Comparison of ENCODE assay signal across 18 mouse cellular contexts in genomic region chrX:139634758-139635157, GRCm38 (mm10). TPM values are rescaled to one million over a fixed set of nuclear protein-coding genes. Genes with fewer than 3 reads are reported as not detected.
DNase-seq lines count a peak whose midpoint lies in the region; ATAC-seq and TF ChIP-seq lines count a peak whose summit lies in the region.
"Had no signal": no experiment of that assay in that cellular context is flagged by ENCODE, and none has a peak within 500 bp of the region (broad histone marks: within the 10 kb centered on the region; RNA-seq: fewer than 3 reads in every experiment).

No protein-coding gene starts in this region.

- no peak overlapping the region for H3K4me3 ChIP-seq in intestine, embryonic 16.5 days (ENCODE audit: low read length)
- H3K4me3 ChIP-seq in small intestine, adult 2 months (ENCODE audit: low read depth, low read length): no peak overlapping the region
- no peak overlapping the region for H3K4me3 ChIP-seq in heart, adult 2 months
- H3K4me3 ChIP-seq: embryonic facial prominence, embryonic 10.5 days; embryonic facial prominence, embryonic 12.5 days; forebrain, embryonic 13.5 days; forebrain, embryonic 15.5 days had no signal

- intact Hi-C loops in heart, adult 2 months (cut with DNase I): no loop called here

- H3K4me2 ChIP-seq in intestine, embryonic 16.5 days (ENCODE audit: low read depth, low read length): no peak overlapping the region
- H3K4me2 ChIP-seq: embryonic facial prominence, embryonic 12.5 days; forebrain, embryonic 13.5 days; forebrain, embryonic 15.5 days had no signal

- no peak overlapping the region for H3K27ac ChIP-seq in intestine, embryonic 16.5 days (ENCODE audit: low read length)
- peak overlapping the region; percentile 59; the same call in 1 of the 2 replicates for H3K27ac ChIP-seq in small intestine, adult 2 months (ENCODE audit: insufficient read depth, low read depth, low read length)
- no peak overlapping the region for H3K27ac ChIP-seq in heart, adult 2 months
- H3K27ac ChIP-seq: embryonic facial prominence, embryonic 10.5 days; embryonic facial prominence, embryonic 12.5 days; forebrain, embryonic 13.5 days; forebrain, embryonic 15.5 days had no signal

- ATAC-seq in intestine, embryonic 16.5 days: peak; percentile 82
- ATAC-seq: forebrain, embryonic 13.5 days; forebrain, embryonic 15.5 days; forebrain, postnatal 0 days had no signal

- DNase-seq in heart, adult 2 months: no peak
- no peak for DNase-seq in kidney, postnatal 14 days
- no peak for DNase-seq in adrenal gland, adult 2 months
- DNase-seq: adrenal gland, adult 8-10 months; adrenal gland, postnatal 14 days; adrenal gland, postnatal 36 days; cerebellum, adult 11-12 months; cerebellum, adult 2 months; cerebellum, adult 9-10 months; cerebellum, postnatal 10 days; cerebellum, postnatal 25 days; forebrain, postnatal 0 days had no signal

- no peak for TF ChIP-seq POLR2A in small intestine, adult 2 months (IDR thresholded peaks at IDR 0.05; ENCODE audit: low read depth, low read length)
- no peak for TF ChIP-seq POLR2A in heart, adult 2 months (IDR thresholded peaks at IDR 0.05; ENCODE audit: insufficient read depth, low read depth, low read length)

- H3K4me1 ChIP-seq in intestine, embryonic 16.5 days (ENCODE audit: control insufficient read depth, insufficient read depth, low read length): no peaks in the 10 kb centered on the region
- H3K4me1 ChIP-seq in small intestine, adult 2 months (ENCODE audit: control insufficient read depth, insufficient read depth, insufficient read length, low read length): 0 out of 2 replicates have a peak, but pooled peaks cover 4% of the 10 kb centered on the region
- H3K4me1 ChIP-seq in heart, adult 2 months (ENCODE audit: control insufficient read depth, insufficient read depth, low read length): no peaks in the 10 kb centered on the region
- H3K4me1 ChIP-seq: embryonic facial prominence, embryonic 10.5 days; embryonic facial prominence, embryonic 12.5 days; forebrain, embryonic 13.5 days; forebrain, embryonic 15.5 days had no signal

- no peaks in the 10 kb centered on the region for H3K9me3 ChIP-seq in intestine, embryonic 16.5 days (ENCODE audit: control insufficient read depth, low read length)
- H3K9me3 ChIP-seq: embryonic facial prominence, embryonic 10.5 days; embryonic facial prominence, embryonic 12.5 days; forebrain, embryonic 13.5 days; forebrain, embryonic 15.5 days had no signal

- WGBS in intestine, embryonic 16.5 days: 59% methylated on average over 4 of the region's 4 CpGs
- 45% methylated on average over 4 of the region's 4 CpGs for WGBS in small intestine, adult 2 months
- 74% methylated on average over 4 of the region's 4 CpGs for WGBS in heart, adult 2 months

- no peak for TF ChIP-seq EP300 in heart, adult 2 months (IDR thresholded peaks at IDR 0.05; ENCODE audit: insufficient read depth, low read depth, low read length)

- H3K79me2 ChIP-seq in heart, adult 2 months (replicated peaks; ENCODE audit: control insufficient read depth, insufficient read depth, low read length): no peaks in the 10 kb centered on the region

- H3K36me3 ChIP-seq in intestine, embryonic 16.5 days (ENCODE audit: control insufficient read depth, insufficient read depth, low read length): no peaks in the 10 kb centered on the region
- no peaks in the 10 kb centered on the region for H3K36me3 ChIP-seq in small intestine, adult 2 months (ENCODE audit: control insufficient read depth, insufficient read depth, low read length)
- no peaks in the 10 kb centered on the region for H3K36me3 ChIP-seq in heart, adult 2 months (ENCODE audit: control insufficient read depth, insufficient read depth, low read length)
- H3K36me3 ChIP-seq: embryonic facial prominence, embryonic 10.5 days; embryonic facial prominence, embryonic 12.5 days; forebrain, embryonic 15.5 days had no signal

- 0 out of 2 replicates have a peak, but pooled peaks cover 2% of the 10 kb centered on the region for H3K27me3 ChIP-seq in intestine, embryonic 16.5 days (replicated peaks; ENCODE audit: control insufficient read depth, insufficient read depth, low read length)
- no peaks in the 10 kb centered on the region for H3K27me3 ChIP-seq in small intestine, adult 2 months (ENCODE audit: control insufficient read depth, insufficient read depth, low read length)
- H3K27me3 ChIP-seq in heart, adult 2 months (ENCODE audit: control insufficient read depth, insufficient read depth, low read length): no peaks in the 10 kb centered on the region
- H3K27me3 ChIP-seq: embryonic facial prominence, embryonic 12.5 days; forebrain, embryonic 13.5 days; forebrain, embryonic 15.5 days had no signal

- no peak overlapping the region for H3K9ac ChIP-seq in intestine, embryonic 16.5 days (ENCODE audit: low read depth, low read length)
- H3K9ac ChIP-seq in heart, adult 2 months (ENCODE audit: low read depth, low read length): no peak overlapping the region
- H3K9ac ChIP-seq: embryonic facial prominence, embryonic 12.5 days; forebrain, embryonic 13.5 days; forebrain, embryonic 15.5 days; forebrain, postnatal 0 days had no signal

- TF ChIP-seq CTCF in small intestine, adult 2 months (IDR thresholded peaks at IDR 0.05; ENCODE audit: extremely low read depth, insufficient read length, insufficient replicate concordance, low read depth, low read length): no peak
- TF ChIP-seq CTCF in heart, adult 2 months (IDR thresholded peaks at IDR 0.05): no peak

RNA-seq across cellular contexts. Expression of gene Tbc1d8b, which starts 50.0 kb away (rescaled TPM):
- polyA plus RNA-seq in intestine, embryonic 16.5 days (2015; fragmentation: Nextera tagmentation; extraction: Ambion mirVana): 2.6 and 2.8 TPM in 2 replicates
- polyA plus RNA-seq in small intestine, adult 2 months (2012; rRNA removed): 0.46 and 0.65 TPM in 2 replicates
- 1 to 10 TPM; 4.9 to 6.3 TPM for total RNA-seq in heart, adult 2 months (2021)
- 1.2 and 3.2 TPM in 2 replicates for polyA plus RNA-seq in heart, adult 2 months (2012; rRNA removed)
- 1 to 10 TPM; 6.9 to 9.6 TPM for total RNA-seq in adrenal gland, adult 2 months (2021)
- polyA plus RNA-seq in adrenal gland, adult 2 months (2012; rRNA removed): 0.18 and 0.35 TPM in 2 replicates
